Mouse (Mus musculus): ENCODE data around the gene Tdrd7. TPM values are rescaled to one million over a fixed set of nuclear protein-coding genes. Genes with fewer than 3 reads are reported as not detected.

Tdrd7 gene
- total RNA-seq, 1 experiment, result 6.0 TPM

DNA sequence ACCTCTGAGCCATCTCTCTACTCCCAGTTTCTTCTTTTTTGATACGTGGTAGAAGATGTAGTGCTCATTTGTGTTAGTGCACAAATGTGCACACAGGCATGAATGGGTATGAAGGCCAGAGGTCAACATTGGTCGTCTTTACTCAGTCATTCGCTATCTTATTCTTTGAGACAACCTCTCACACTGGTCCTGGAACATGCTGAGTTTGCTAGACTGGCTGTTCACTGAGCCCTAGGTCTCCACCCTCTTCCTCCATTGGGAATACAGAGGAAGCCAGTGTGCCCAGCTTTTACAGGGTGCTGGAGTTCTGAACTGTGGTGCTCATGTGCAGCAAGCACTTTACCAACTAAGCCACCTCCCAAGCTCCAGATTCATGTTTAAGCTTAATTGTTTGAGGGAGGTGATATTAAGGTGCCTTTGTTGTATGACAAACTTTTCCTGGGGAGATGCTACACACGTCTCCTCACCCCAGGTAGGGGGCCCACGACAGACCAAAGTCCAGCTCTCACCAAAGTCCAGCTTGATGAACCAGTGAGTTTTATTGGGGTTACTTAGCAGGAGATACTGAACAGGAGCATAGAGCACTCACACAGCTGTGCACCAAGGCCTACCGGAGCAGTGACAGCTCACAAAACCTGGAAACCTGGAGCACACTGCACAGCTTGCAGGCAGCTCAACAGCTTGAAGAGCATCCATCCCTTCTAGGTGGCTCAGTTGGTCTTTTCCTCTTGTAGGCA is 12.0 kb downstream of the Tdrd7 start:
- no peaks in the 10 kb centered on the region for H3K4me1 ChIP-seq (ENCODE audit: control insufficient read depth in 2 of 2, insufficient read depth in 2 of 2, low read length in 2 of 2, poor library complexity in 1 of 2)
- in situ Hi-C loops (cut with MboI; ENCODE audit: low sequenced_read_pairs in 2 of 2, unreplicated experiment in 2 of 2), result no loop called here
- no peaks in the 10 kb centered on the region for H3K36me3 ChIP-seq (ENCODE audit: control insufficient read depth, insufficient read depth, low read length, poor library complexity, severe bottlenecking)
- H3K9me3 ChIP-seq (ENCODE audit: control insufficient read depth, insufficient read depth, low read depth, low read length), result no peaks in the 10 kb centered on the region
- H3K27ac ChIP-seq (ENCODE audit: insufficient read depth, low read depth, low read length, poor library complexity, severe bottlenecking), result no peak overlapping the region
- no peak overlapping the region for H3K4me3 ChIP-seq (ENCODE audit: insufficient read depth in 1 of 2, low read depth in 1 of 2, low read length in 2 of 2, poor library complexity in 1 of 2, severe bottlenecking in 1 of 2)
- TF ChIP-seq HCFC1 (IDR thresholded peaks at IDR 0.05; ENCODE audit: borderline replicate concordance, insufficient read depth, low read length) (no peak), ZNF384 (IDR thresholded peaks at IDR 0.05; ENCODE audit: low read depth, low read length) (no peak), CHD2 (IDR thresholded peaks at IDR 0.05; ENCODE audit: low read depth, low read length) (no peak), MAFK (IDR thresholded peaks at IDR 0.05; ENCODE audit: insufficient read depth, low read depth, low read length) (no peak), ZC3H11A (IDR thresholded peaks at IDR 0.05; ENCODE audit: borderline replicate concordance, low read depth, low read length) (no peak)
- DNase-seq (ENCODE audit: low read depth, low spot score), result no peak
- no peak overlapping the region for H3K9ac ChIP-seq (ENCODE audit: insufficient read depth, low read depth, low read length, poor library complexity, severe bottlenecking)

GRCm38 (mm10) chr4:45979916-45980315 is 14.8 kb downstream of the Tdrd7 start:
- no peak overlapping the region for H3K9ac ChIP-seq (ENCODE audit: insufficient read depth, low read depth, low read length, poor library complexity, severe bottlenecking)
- no peaks in the 10 kb centered on the region for H3K9me3 ChIP-seq (ENCODE audit: control insufficient read depth, insufficient read depth, low read depth, low read length)
- H3K4me3 ChIP-seq (ENCODE audit: insufficient read depth in 1 of 2, low read depth in 1 of 2, low read length in 2 of 2, poor library complexity in 1 of 2, severe bottlenecking in 1 of 2), result no peak overlapping the region
- DNase-seq (ENCODE audit: low read depth, low spot score), result no peak
- H3K36me3 ChIP-seq (ENCODE audit: control insufficient read depth, insufficient read depth, low read length, poor library complexity, severe bottlenecking), result no peaks in the 10 kb centered on the region
- in situ Hi-C loops (cut with MboI; ENCODE audit: low sequenced_read_pairs in 2 of 2, unreplicated experiment in 2 of 2), result no loop called here
- no peaks in the 10 kb centered on the region for H3K4me1 ChIP-seq (ENCODE audit: control insufficient read depth in 2 of 2, insufficient read depth in 2 of 2, low read length in 2 of 2, poor library complexity in 1 of 2)
- no peak overlapping the region for H3K27ac ChIP-seq (ENCODE audit: insufficient read depth, low read depth, low read length, poor library complexity, severe bottlenecking)
- no peak for TF ChIP-seq HCFC1 (IDR thresholded peaks at IDR 0.05; ENCODE audit: borderline replicate concordance, insufficient read depth, low read length)
- TF ChIP-seq ZNF384 (IDR thresholded peaks at IDR 0.05; ENCODE audit: low read depth, low read length), result no peak
- TF ChIP-seq ZC3H11A (IDR thresholded peaks at IDR 0.05; ENCODE audit: borderline replicate concordance, low read depth, low read length), result no peak
- no peak for TF ChIP-seq CHD2 (IDR thresholded peaks at IDR 0.05; ENCODE audit: low read depth, low read length)
- TF ChIP-seq MAFK (IDR thresholded peaks at IDR 0.05; ENCODE audit: insufficient read depth, low read depth, low read length), result no peak

DNA sequence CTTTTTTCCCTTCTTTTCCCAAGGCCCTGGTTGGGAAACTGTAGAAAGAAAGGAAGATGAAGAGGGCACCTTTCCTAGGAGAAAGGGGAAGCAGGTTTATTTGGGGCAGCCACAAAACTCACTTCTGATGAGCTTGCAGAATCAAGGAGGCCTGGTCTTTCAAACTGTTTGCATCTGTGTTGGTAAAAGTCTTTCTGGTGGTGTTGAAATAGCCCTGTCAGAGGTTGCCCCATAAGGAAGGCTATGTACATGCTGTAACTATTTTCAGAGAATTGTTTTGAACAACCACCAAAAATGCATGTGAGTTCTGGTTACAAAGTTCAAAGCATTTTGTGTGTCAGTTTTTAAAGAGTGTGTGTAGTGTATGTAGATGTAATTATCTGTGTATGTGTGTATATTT is 15.9 kb downstream of the Tdrd7 start:
- Histone ChIP-seq H3K4me1 (ENCODE audit: control insufficient read depth in 2 of 2, insufficient read depth in 2 of 2, low read length in 2 of 2, poor library complexity in 1 of 2) (no peaks in the 10 kb centered on the region), H3K9me3 (ENCODE audit: control insufficient read depth, insufficient read depth, low read depth, low read length) (no peaks in the 10 kb centered on the region)
- in situ Hi-C loops (cut with MboI; ENCODE audit: low sequenced_read_pairs in 2 of 2, unreplicated experiment in 2 of 2), result no loop called here

DNA sequence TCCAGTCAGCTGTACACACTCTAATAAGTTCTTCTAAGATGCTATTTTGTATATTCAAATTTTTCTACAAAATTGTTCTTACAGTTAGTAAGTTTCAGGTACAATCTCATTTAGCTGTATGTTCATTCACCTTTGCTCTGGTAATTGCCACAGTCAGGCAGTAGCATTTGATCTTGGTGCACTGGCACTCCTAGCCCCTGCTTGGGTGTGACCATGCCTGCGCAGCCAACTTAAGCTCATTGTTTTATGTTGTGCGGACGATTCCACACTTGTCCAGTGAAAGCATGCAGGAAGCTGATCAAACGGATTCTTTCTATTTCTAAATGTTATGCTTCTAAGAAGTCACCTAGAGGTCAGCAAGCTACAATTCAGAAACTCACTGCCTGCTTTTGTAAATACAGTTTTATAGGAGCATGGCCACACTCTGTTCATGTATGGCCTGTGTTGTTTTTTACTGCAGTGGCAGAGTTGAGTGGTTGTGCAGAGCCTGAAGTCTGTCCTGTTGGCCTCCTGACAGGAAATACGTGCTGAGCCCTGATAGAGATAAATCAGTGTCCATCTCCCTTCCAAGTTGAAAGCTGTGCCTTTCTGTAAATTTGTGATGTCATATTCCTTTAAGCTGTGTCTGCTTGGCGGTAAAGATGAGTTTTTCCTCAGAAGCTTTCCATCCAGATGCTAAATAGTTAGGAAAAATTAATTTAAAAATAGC is 25.4 kb downstream of the Tdrd7 start:
- in situ Hi-C loops (cut with MboI; ENCODE audit: low sequenced_read_pairs in 2 of 2, unreplicated experiment in 2 of 2), result no loop called here
- no peak overlapping the region for H3K4me3 ChIP-seq (ENCODE audit: insufficient read depth in 1 of 2, low read depth in 1 of 2, low read length in 2 of 2, poor library complexity in 1 of 2, severe bottlenecking in 1 of 2)
- H3K4me1 ChIP-seq (ENCODE audit: control insufficient read depth in 2 of 2, insufficient read depth in 2 of 2, low read length in 2 of 2, poor library complexity in 1 of 2), result no peaks in the 10 kb centered on the region
- no peak overlapping the region for H3K9ac ChIP-seq (ENCODE audit: insufficient read depth, low read depth, low read length, poor library complexity, severe bottlenecking)
- no peaks in the 10 kb centered on the region for H3K9me3 ChIP-seq (ENCODE audit: control insufficient read depth, insufficient read depth, low read depth, low read length)
- no peak for DNase-seq (ENCODE audit: low read depth, low spot score)
- H3K27ac ChIP-seq (ENCODE audit: insufficient read depth, low read depth, low read length, poor library complexity, severe bottlenecking), result no peak overlapping the region
- H3K36me3 ChIP-seq (ENCODE audit: control insufficient read depth, insufficient read depth, low read length, poor library complexity, severe bottlenecking), result no peaks in the 10 kb centered on the region
- TF ChIP-seq CHD2 (IDR thresholded peaks at IDR 0.05; ENCODE audit: low read depth, low read length), result no peak

More for the DNA sequence above, 15.9 kb downstream of the Tdrd7 start:
- no peaks in the 10 kb centered on the region for H3K36me3 ChIP-seq (ENCODE audit: control insufficient read depth, insufficient read depth, low read length, poor library complexity, severe bottlenecking)
- no peak for TF ChIP-seq MAFK (IDR thresholded peaks at IDR 0.05; ENCODE audit: insufficient read depth, low read depth, low read length)
- TF ChIP-seq CHD2 (IDR thresholded peaks at IDR 0.05; ENCODE audit: low read depth, low read length), result no peak
- TF ChIP-seq ZC3H11A (IDR thresholded peaks at IDR 0.05; ENCODE audit: borderline replicate concordance, low read depth, low read length), result no peak
- TF ChIP-seq HCFC1 (IDR thresholded peaks at IDR 0.05; ENCODE audit: borderline replicate concordance, insufficient read depth, low read length), result no peak
- no peak for TF ChIP-seq ZNF384 (IDR thresholded peaks at IDR 0.05; ENCODE audit: low read depth, low read length)
- no peak overlapping the region for H3K4me3 ChIP-seq (ENCODE audit: insufficient read depth in 1 of 2, low read depth in 1 of 2, low read length in 2 of 2, poor library complexity in 1 of 2, severe bottlenecking in 1 of 2)
- DNase-seq (ENCODE audit: low read depth, low spot score), result no peak
- no peak overlapping the region for H3K9ac ChIP-seq (ENCODE audit: insufficient read depth, low read depth, low read length, poor library complexity, severe bottlenecking)
- no peak overlapping the region for H3K27ac ChIP-seq (ENCODE audit: insufficient read depth, low read depth, low read length, poor library complexity, severe bottlenecking)
